Mouse (Mus musculus): Measurements from ENCODE around the gene Best2. TPM values are rescaled to one million over a fixed set of nuclear protein-coding genes. Genes with fewer than 3 reads are reported as not detected.

Gene Best2
- polyA plus RNA-seq, 1 experiment, result not detected

DNA sequence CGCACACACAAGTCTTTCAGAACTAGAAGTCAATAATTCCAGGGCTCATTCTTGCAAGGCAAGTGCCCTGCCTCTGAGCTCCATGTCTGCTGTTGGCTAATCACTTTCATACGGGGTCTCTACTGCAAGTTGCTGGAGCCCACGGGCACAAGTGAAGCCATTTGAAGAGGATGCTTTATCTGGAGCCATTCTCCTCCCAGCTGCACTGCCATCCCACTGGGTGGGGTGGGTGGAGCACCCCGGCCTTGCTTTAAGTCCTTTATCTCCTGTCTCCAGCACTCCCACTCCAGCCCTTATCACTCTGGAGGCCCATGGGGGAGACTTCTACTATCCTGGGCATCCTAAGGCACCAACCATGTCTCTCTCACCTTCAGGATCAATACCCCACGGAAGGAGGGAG lies 43.4 kb downstream of the Best2 start:
- H3K4me1 ChIP-seq (ENCODE audit: control insufficient read depth, insufficient read depth, low read length), result peaks cover 10% of the 10 kb centered on the region; the same call in 1 of the 2 replicates
- peak overlapping the region; percentile 80 for H3K4me3 ChIP-seq (replicated peaks; ENCODE audit: control insufficient read depth, low read depth, low read length)
- 61% methylated on average over 5 of the region's 5 CpGs for WGBS
- TF ChIP-seq CTCF (IDR thresholded peaks at IDR 0.05; ENCODE audit: control insufficient read depth, insufficient read depth, low read length), result no peak
- peak; percentile 80 for TF ChIP-seq POLR2A (IDR thresholded peaks at IDR 0.05; ENCODE audit: borderline replicate concordance, control insufficient read depth, low read depth, low read length)
- peak overlapping the region; percentile 86 for H3K27ac ChIP-seq (ENCODE audit: control insufficient read depth, insufficient read depth, low read depth, low read length, poor library complexity)

DNA sequence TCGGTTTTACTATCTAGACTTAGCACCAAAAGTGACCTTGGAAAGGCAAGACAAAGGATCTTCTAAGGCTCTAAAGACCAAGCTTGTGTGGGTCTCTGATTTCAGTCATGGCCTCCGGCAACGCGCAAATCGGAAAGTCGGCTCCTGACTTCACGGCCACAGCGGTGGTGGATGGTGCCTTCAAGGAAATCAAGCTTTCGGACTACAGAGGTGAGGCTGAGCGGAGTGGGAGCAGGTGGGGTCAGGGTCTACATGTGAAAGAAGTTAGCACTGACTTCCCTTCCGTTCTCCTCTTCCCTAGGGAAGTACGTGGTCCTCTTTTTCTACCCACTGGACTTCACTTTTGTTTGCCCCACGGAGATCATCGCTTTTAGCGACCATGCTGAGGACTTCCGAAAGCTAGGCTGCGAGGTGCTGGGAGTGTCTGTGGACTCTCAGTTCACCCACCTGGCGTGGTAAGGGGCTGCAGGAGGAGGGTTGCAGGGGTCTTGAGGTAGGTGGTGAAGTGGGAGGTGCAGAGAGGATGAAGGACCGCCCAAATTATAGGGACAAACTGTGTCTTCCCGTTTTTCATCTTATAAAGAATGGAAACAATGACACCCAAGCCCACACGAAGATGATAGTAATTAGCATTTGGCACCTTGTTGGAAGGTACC lies 44.1 kb downstream of the Best2 start:
- WGBS, result 15% methylated on average over 21 of the region's 21 CpGs
- peak overlapping the region; percentile 80 for H3K4me3 ChIP-seq (replicated peaks; ENCODE audit: control insufficient read depth, low read depth, low read length)
- H3K4me1 ChIP-seq (ENCODE audit: control insufficient read depth, insufficient read depth, low read length), result peaks cover 10% of the 10 kb centered on the region; the same call in 1 of the 2 replicates
- TF ChIP-seq POLR2A (IDR thresholded peaks at IDR 0.05; ENCODE audit: borderline replicate concordance, control insufficient read depth, low read depth, low read length), result peak; percentile 18; the same call in 1 of the 2 replicates
- TF ChIP-seq CTCF (IDR thresholded peaks at IDR 0.05; ENCODE audit: control insufficient read depth, insufficient read depth, low read length), result no peak
- peak overlapping the region; percentile 86 for H3K27ac ChIP-seq (ENCODE audit: control insufficient read depth, insufficient read depth, low read depth, low read length, poor library complexity)

DNA sequence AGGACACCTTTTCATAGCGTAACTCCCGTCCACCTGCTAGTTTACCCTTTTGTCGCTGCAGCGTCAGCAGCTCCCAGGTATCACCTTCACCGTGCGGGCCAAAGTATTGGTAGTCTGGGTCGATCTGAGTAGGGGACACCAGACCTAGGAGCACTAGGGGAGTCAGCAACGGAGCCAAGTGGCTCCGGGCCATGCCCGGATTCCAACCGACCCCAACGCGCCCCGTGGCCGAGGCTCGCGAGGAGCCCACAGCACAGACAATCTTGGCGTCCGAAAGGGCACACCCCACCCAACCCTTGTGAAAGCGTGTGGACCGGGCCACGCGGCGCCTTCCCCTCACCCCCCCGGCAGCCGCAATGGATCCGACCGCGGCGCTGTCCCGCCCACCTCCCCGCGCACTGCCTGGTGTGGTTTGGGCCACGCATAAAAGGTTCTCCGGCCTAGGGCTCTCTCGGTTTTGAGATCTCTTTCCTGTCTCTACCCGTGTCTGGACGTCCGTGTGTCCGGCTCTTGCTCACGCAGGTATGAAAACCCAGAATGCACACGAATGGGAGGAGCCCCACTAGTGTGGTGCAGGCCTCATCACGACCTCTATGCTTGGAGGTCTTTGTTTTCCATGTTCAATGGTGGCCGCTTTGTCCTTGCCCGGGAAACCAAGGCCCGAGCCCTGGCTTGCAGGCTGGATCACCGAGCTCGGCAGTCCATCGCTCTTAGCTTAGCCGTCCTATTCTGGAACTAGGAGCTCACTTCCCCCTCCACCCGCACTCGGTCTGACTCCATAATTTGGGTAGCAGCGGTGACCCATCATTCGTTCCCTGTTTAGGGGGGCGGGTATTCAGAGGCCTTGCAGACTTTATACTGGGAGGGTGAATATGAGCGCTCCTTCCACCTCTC lies 44.8 kb downstream of the Best2 start, which contains the start of the genes Gm49661, Prdx2 and Rnaseh2a:
Gm49661 (minus strand) TSS at position 193 of the 894 bp plus-strand sequence.
Prdx2 (plus strand) TSS at position 347 of the 894 bp plus-strand sequence.
Rnaseh2a (minus strand) TSS at position 527 of the 894 bp plus-strand sequence.
- Histone ChIP-seq H3K4me3 (replicated peaks; ENCODE audit: control insufficient read depth, low read depth, low read length) (peak within 1 kb of the TSS; percentile 80), H3K4me1 (ENCODE audit: control insufficient read depth, insufficient read depth, low read length) (peaks cover 12% of the 10 kb centered on the region), H3K27ac (ENCODE audit: control insufficient read depth, insufficient read depth, low read depth, low read length, poor library complexity) (peak within 1 kb of the TSS; percentile 86)
- WGBS, result under 1% methylated on average over 56 of the region's 56 CpGs
- TF ChIP-seq POLR2A (IDR thresholded peaks at IDR 0.05; ENCODE audit: borderline replicate concordance, control insufficient read depth, low read depth, low read length), result peak; percentile 61; the same call in 1 of the 2 replicates
- TF ChIP-seq CTCF (IDR thresholded peaks at IDR 0.05; ENCODE audit: control insufficient read depth, insufficient read depth, low read length), result 0 out of 2 replicates have a peak, but pooled peaks have one; percentile 6

DNA sequence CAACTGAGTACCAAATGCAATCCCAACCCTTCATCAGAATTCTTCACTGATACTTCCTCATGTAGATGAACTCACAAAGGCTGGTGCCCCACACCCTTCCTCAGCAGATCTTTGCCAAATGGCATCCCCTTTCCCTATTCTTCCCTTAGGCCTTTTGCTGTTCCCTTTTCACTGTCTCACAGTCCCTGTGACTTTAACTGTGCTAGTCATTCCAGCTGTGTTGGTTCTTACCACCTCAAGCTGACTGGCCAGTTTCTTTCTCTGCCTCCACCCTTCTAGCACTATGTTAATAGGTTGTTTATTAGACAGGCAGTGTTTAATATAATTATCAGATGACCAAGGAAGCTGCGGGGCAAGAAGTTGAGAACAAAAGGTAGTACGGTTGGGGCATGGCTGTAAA lies 45.7 kb downstream of the Best2 start:
- H3K4me1 ChIP-seq (ENCODE audit: control insufficient read depth, insufficient read depth, low read length), result peaks cover 12% of the 10 kb centered on the region
- peak overlapping the region; percentile 12 for H3K4me3 ChIP-seq (replicated peaks; ENCODE audit: control insufficient read depth, low read depth, low read length)
- WGBS, result 3% methylated on average over 2 of the region's 2 CpGs

GRCm38 (mm10) chr8:84967532-84968304 lies 46.6 kb downstream of the Best2 start:
- WGBS, result 87% methylated on average over 13 of the region's 13 CpGs
- H3K4me1 ChIP-seq (ENCODE audit: control insufficient read depth, insufficient read depth, low read length), result peaks cover 12% of the 10 kb centered on the region
- no peak overlapping the region for H3K27ac ChIP-seq (ENCODE audit: control insufficient read depth, insufficient read depth, low read depth, low read length, poor library complexity)
- TF ChIP-seq CTCF (IDR thresholded peaks at IDR 0.05; ENCODE audit: control insufficient read depth, insufficient read depth, low read length), result no peak
- TF ChIP-seq POLR2A (IDR thresholded peaks at IDR 0.05; ENCODE audit: borderline replicate concordance, control insufficient read depth, low read depth, low read length), result no peak
- no peak overlapping the region for H3K4me3 ChIP-seq (replicated peaks; ENCODE audit: control insufficient read depth, low read depth, low read length)

More for the DNA sequence above, 45.7 kb downstream of the Best2 start:
- H3K27ac ChIP-seq (ENCODE audit: control insufficient read depth, insufficient read depth, low read depth, low read length, poor library complexity), result peak overlapping the region; percentile 86
- no peak for TF ChIP-seq POLR2A (IDR thresholded peaks at IDR 0.05; ENCODE audit: borderline replicate concordance, control insufficient read depth, low read depth, low read length)
- no peak for TF ChIP-seq CTCF (IDR thresholded peaks at IDR 0.05; ENCODE audit: control insufficient read depth, insufficient read depth, low read length)

DNA sequence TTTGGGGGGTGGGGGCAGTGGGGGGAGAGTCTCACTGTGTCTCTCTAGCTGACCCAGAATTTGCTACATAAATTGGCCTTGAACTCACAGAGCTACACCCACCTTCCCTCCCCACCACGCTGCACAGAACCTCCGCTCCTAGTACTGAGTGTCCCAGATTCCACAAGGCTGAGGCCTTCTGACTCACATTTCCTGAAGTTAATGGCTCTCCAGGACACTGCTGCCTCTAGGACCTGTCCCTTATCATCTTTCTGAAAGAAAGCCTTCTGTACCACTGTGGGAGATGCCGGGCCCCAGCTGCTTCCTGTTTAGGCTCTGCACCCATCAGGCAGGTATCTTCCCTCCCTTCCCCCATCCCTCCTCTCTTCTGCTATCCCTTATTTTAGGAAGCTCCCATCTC lies 47.7 kb downstream of the Best2 start:
- 56% methylated on average over 3 of the region's 3 CpGs for WGBS
- Histone ChIP-seq H3K4me3 (replicated peaks; ENCODE audit: control insufficient read depth, low read depth, low read length) (no peak overlapping the region), H3K27ac (ENCODE audit: control insufficient read depth, insufficient read depth, low read depth, low read length, poor library complexity) (0 out of 2 replicates have a peak overlapping the region, but pooled peaks have one; percentile 17), H3K4me1 (ENCODE audit: control insufficient read depth, insufficient read depth, low read length) (peaks cover 12% of the 10 kb centered on the region)
- TF ChIP-seq POLR2A (IDR thresholded peaks at IDR 0.05; ENCODE audit: borderline replicate concordance, control insufficient read depth, low read depth, low read length), result no peak
- TF ChIP-seq CTCF (IDR thresholded peaks at IDR 0.05; ENCODE audit: control insufficient read depth, insufficient read depth, low read length), result no peak

GRCm38 (mm10) chr8:84965731-84966291 lies 48.5 kb downstream of the Best2 start:
- H3K4me3 ChIP-seq (replicated peaks; ENCODE audit: control insufficient read depth, low read depth, low read length), result peak overlapping the region; percentile 87
- TF ChIP-seq CTCF (IDR thresholded peaks at IDR 0.05; ENCODE audit: control insufficient read depth, insufficient read depth, low read length), result no peak
- TF ChIP-seq POLR2A (IDR thresholded peaks at IDR 0.05; ENCODE audit: borderline replicate concordance, control insufficient read depth, low read depth, low read length), result peak; percentile 39; the same call in 1 of the 2 replicates
- under 1% methylated on average over 41 of the region's 41 CpGs for WGBS
- peak overlapping the region; percentile 67 for H3K27ac ChIP-seq (ENCODE audit: control insufficient read depth, insufficient read depth, low read depth, low read length, poor library complexity)
- peaks cover 12% of the 10 kb centered on the region for H3K4me1 ChIP-seq (ENCODE audit: control insufficient read depth, insufficient read depth, low read length)
